Mouse (Mus musculus) lung, postnatal 0 days (tissue): ENCODE measurements at regions not wholly inside any gene's neighbourhood (a gene's known extent, or its start where the extent isn't known, plus 50 kb on each side); places are given as distances from the start of the nearest gene placed in this dataset.

Source experiments
- ATAC-seq: fragments of 200-750 bp; cut with Nextera tagmentation; 2 replicates; pipeline ENCODE4 v1.8.0; 2017; ENCODE audit warnings: moderate library complexity
- DNase-seq: peaks from one replicate; pipeline ENCODE4 v3.0.0-alpha.2; 2016; ENCODE audit warnings: low spot score
- H3K27ac ChIP-seq: fragments of 300-500 bp; sonication (generic); 2 replicates; pipeline ENCODE4 v1.5.1; 2014; ENCODE audit warnings: antibody characterized with exemption, mild to moderate bottlenecking, low read length, mixed read lengths
- H3K27me3 ChIP-seq: fragments of 300-500 bp; sonication (generic); replicated peaks from 2 replicates; pipeline ENCODE4 v1.6.1; 2014; ENCODE audit warnings: low read length, mixed read lengths; ENCODE audit not compliant: insufficient read depth
- H3K36me3 ChIP-seq: fragments of 300-500 bp; sonication (generic); 2 replicates; pipeline ENCODE4 v1.6.1; 2014; ENCODE audit warnings: low read length, mixed read lengths; ENCODE audit not compliant: insufficient read depth
- H3K4me1 ChIP-seq: fragments of 300-500 bp; sonication (generic); 2 replicates; pipeline ENCODE4 v1.6.1; 2014; ENCODE audit warnings: antibody characterized with exemption, low read depth, low read length, mixed read lengths; ENCODE audit not compliant: insufficient read depth
- H3K4me2 ChIP-seq: fragments of 300-500 bp; sonication (generic); replicated peaks from 2 replicates; pipeline ENCODE4 v1.6.1; 2014; ENCODE audit warnings: low read depth, mild to moderate bottlenecking, low read length, moderate library complexity, mixed read lengths
- H3K4me3 ChIP-seq: fragments of 300-500 bp; sonication (generic); 2 replicates; pipeline ENCODE4 v1.5.1; 2014; ENCODE audit warnings: low read depth, low read length
- H3K9ac ChIP-seq: fragments of 300-500 bp; sonication (generic); replicated peaks from 2 replicates; pipeline ENCODE4 v1.6.1; 2014; ENCODE audit warnings: low read depth, mild to moderate bottlenecking
- H3K9me3 ChIP-seq: fragments of 300-500 bp; sonication (generic); 2 replicates; pipeline ENCODE4 v1.6.1; 2016; ENCODE audit warnings: low read length, mixed read lengths
- CTCF ChIP-seq: IDR thresholded peaks from 2 replicates; pipeline ENCODE4 v1.5.1; 2016; ENCODE audit warnings: antibody characterized with exemption, mild to moderate bottlenecking
- EP300 ChIP-seq: IDR thresholded peaks from 2 replicates; pipeline ENCODE4 v1.6.1; 2016; ENCODE audit warnings: antibody characterized with exemption, mild to moderate bottlenecking, control low read depth
- WGBS: fragments of 180-500 bp; shearing (Covaris S2); extraction: QIAGEN DNeasy Blood & Tissue Kit; methylation state at CpG from one replicate; pipeline ENCODE4 v1.1.7; 2014; 5-methylcytosine and 5-hydroxymethylcytosine counted together

- Histone ChIP-seq H3K27ac (no peak overlapping the region), H3K4me1 (no peaks in the 10 kb centered on the region), H3K9me3 (no peaks in the 10 kb centered on the region), H3K4me3 (no peak overlapping the region), H3K27me3 (no peaks in the 10 kb centered on the region), H3K9ac (no peak overlapping the region), H3K4me2 (no peak overlapping the region), H3K36me3 (no peaks in the 10 kb centered on the region)
- WGBS, result 32% methylated on average over 4 of the region's 4 CpGs
- TF ChIP-seq EP300, result no peak
- no peak for TF ChIP-seq CTCF
- ATAC-seq (no peak), DNase-seq (no peak)
These were observed 144.9 kb upstream of the Syt6 start for GRCm38 (mm10) chr3:103430131-103430530.

GRCm38 (mm10) chr3:103432254-103432653, 142.8 kb upstream of the Syt6 start:
- no peaks in the 10 kb centered on the region for H3K9me3 ChIP-seq
- no peaks in the 10 kb centered on the region for H3K36me3 ChIP-seq
- no peak overlapping the region for H3K4me2 ChIP-seq
- no peak for ATAC-seq
- H3K9ac ChIP-seq, result no peak overlapping the region
- WGBS, result 37% methylated on average over 5 of the region's 5 CpGs
- H3K4me1 ChIP-seq, result no peaks in the 10 kb centered on the region
- no peaks in the 10 kb centered on the region for H3K27me3 ChIP-seq
- DNase-seq, result no peak
- H3K27ac ChIP-seq, result no peak overlapping the region
- peak; percentile 18; the same call in 1 of the 2 replicates for TF ChIP-seq CTCF
- no peak for TF ChIP-seq EP300
- H3K4me3 ChIP-seq, result no peak overlapping the region

DNA sequence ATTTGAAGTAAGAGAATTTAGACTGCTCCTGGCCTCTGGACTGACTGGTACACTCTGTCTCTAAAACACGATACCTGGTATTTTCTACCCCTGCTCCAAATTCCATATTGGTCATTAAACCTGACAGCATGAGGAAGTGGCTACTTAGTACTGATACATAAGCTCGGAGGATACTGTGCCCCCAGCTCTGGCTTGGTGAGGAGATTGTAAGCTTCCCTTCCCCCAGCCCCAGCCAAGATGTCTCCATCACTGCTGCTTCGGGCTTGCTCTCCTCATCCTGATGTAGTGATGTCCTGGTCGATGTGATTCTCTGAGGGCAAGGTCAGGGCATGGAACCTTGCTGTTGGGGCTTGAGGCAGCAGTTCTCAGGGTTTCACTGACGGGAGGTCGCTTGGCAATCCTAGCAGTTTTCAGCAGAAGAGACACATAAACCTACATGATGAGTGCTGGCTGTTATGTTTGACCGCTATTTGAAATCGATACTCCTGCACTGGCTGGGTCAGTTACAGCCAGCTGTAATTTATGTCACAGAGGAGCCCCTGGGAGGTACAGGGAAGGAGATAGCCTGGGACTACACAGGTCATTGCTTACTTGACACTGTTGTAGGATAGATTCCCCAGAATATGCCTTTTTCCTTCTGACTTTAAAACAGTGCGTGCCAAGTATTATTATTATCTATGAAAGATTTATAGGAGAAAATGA, 138.0 kb upstream of the Syt6 start:
- H3K9me3 ChIP-seq, result no peaks in the 10 kb centered on the region
- no peak overlapping the region for H3K4me2 ChIP-seq
- 71% methylated on average over 9 of the region's 9 CpGs for WGBS
- H3K4me3 ChIP-seq, result no peak overlapping the region
- no peak overlapping the region for H3K27ac ChIP-seq
- no peak for ATAC-seq
- H3K4me1 ChIP-seq, result no peaks in the 10 kb centered on the region
- no peaks in the 10 kb centered on the region for H3K27me3 ChIP-seq
- H3K9ac ChIP-seq, result no peak overlapping the region
- no peak for TF ChIP-seq EP300
- TF ChIP-seq CTCF, result no peak
- no peaks in the 10 kb centered on the region for H3K36me3 ChIP-seq
- no peak for DNase-seq

- peak; percentile 56 for DNase-seq
- peak; percentile 52 for ATAC-seq
- 49% methylated on average over 12 of the region's 12 CpGs for WGBS
These were observed 136.2 kb upstream of the Syt6 start for GRCm38 (mm10) chr3:103438791-103439354.

DNA sequence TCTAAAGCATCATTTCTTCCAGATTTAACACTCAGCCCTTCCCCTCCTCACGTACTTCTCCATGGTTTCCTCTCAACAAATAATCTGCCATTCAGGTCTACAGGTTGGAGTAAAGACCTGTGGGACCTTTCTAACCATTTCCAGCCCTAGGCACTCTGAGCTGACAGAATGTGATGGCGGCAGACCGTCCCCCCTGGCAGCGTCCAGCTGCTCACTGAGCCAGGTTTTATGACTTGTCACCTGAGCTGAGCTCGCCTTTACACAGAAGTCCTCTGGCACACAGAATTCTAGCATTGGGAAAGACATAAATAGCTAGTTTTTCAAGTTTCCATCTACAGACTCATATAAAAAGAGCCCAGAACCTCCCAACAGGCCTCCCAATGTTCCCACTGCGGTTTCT, 131.8 kb upstream of the Syt6 start:
- 75% methylated on average over 6 of the region's 6 CpGs for WGBS
- Histone ChIP-seq H3K4me1 (no peaks in the 10 kb centered on the region), H3K27me3 (no peaks in the 10 kb centered on the region), H3K9me3 (no peaks in the 10 kb centered on the region), H3K4me3 (no peak overlapping the region), H3K27ac (no peak overlapping the region), H3K4me2 (no peak overlapping the region), H3K36me3 (no peaks in the 10 kb centered on the region), H3K9ac (no peak overlapping the region)
- no peak for DNase-seq
- no peak for TF ChIP-seq CTCF
- TF ChIP-seq EP300, result no peak
- ATAC-seq, result no peak

More at GRCm38 (mm10) chr3:103438791-103439354, 136.2 kb upstream of the Syt6 start:
- Histone ChIP-seq H3K4me3 (no peak overlapping the region), H3K4me1 (no peaks in the 10 kb centered on the region), H3K27ac (no peak overlapping the region), H3K9me3 (no peaks in the 10 kb centered on the region), H3K36me3 (no peaks in the 10 kb centered on the region), H3K4me2 (no peak overlapping the region), H3K9ac (no peak overlapping the region), H3K27me3 (no peaks in the 10 kb centered on the region)
- TF ChIP-seq CTCF (peak; percentile 67), EP300 (no peak)

DNA sequence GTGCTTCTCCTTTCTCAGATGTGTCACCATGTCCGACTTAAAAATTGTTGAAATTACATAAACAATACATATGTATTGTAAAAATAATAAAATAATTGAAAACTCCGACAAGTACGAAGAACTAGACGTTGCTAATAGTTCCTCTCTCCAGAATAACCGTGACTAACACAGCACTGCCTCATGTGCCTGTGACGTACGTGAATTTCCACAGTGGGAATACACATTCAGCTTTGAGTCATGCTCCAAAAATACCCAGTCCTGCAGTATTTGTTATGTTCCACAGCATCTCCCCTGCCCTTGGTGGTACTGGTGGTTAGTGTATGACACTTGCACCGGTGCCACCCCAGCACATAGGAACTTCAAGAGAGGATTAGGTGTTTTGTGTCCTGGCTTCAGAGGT, 129.2 kb upstream of the Syt6 start:
- Histone ChIP-seq H3K4me2 (no peak overlapping the region), H3K4me3 (no peak overlapping the region), H3K4me1 (no peaks in the 10 kb centered on the region), H3K27ac (no peak overlapping the region), H3K9me3 (no peaks in the 10 kb centered on the region), H3K36me3 (no peaks in the 10 kb centered on the region), H3K9ac (no peak overlapping the region), H3K27me3 (no peaks in the 10 kb centered on the region)
- DNase-seq, result no peak
- ATAC-seq, result no peak
- TF ChIP-seq EP300 (no peak), CTCF (no peak)
- 92% methylated on average over 8 of the region's 8 CpGs for WGBS
